Mouse (Mus musculus) hindbrain, embryonic 11.5 days (tissue): ENCODE results near the gene Anxa7. TPM values are rescaled to one million over a fixed set of nuclear protein-coding genes. Genes with fewer than 3 reads are reported as not detected.

ENCODE experiments used
- ATAC-seq: fragments of 200-750 bp; cut with Nextera tagmentation; 2 replicates; pipeline ENCODE4 v1.8.0; 2017; ENCODE audit warnings: mild to moderate bottlenecking, moderate TSS enrichment, moderate library complexity; ENCODE audit not compliant: low FRiP score
- DNase-seq: peaks from one replicate; pipeline ENCODE4 v3.0.0-alpha.2; 2015; ENCODE audit warnings: low spot score
- H3K27ac ChIP-seq: fragments of 300-500 bp; sonication (generic); 2 replicates; pipeline ENCODE4 v1.5.1; 2014; ENCODE audit warnings: mild to moderate bottlenecking, low read depth, low read length
- H3K27me3 ChIP-seq: fragments of 300-500 bp; sonication (generic); 2 replicates; pipeline ENCODE4 v1.6.1; 2014; ENCODE audit warnings: mild to moderate bottlenecking, low read length, moderate library complexity, mixed read lengths; ENCODE audit not compliant: control insufficient read depth, insufficient read depth
- H3K36me3 ChIP-seq: fragments of 300-500 bp; sonication (generic); 2 replicates; pipeline ENCODE4 v1.6.1; 2014; ENCODE audit warnings: mild to moderate bottlenecking, low read length, moderate library complexity, mixed read lengths; ENCODE audit not compliant: control insufficient read depth, insufficient read depth
- H3K4me1 ChIP-seq: fragments of 300-500 bp; sonication (generic); replicated peaks from 2 replicates; pipeline ENCODE4 v1.6.1; 2014; ENCODE audit warnings: low read length, mixed read lengths; ENCODE audit not compliant: control insufficient read depth, insufficient read depth
- H3K4me2 ChIP-seq: fragments of 300-500 bp; sonication (generic); replicated peaks from 2 replicates; pipeline ENCODE4 v1.6.1; 2014; ENCODE audit warnings: mild to moderate bottlenecking, low read depth, low read length
- H3K4me3 ChIP-seq: fragments of 300-500 bp; sonication (generic); 2 replicates; pipeline ENCODE4 v1.5.1; 2014; ENCODE audit warnings: low read depth, low read length
- H3K9ac ChIP-seq: fragments of 300-500 bp; sonication (generic); 2 replicates; pipeline ENCODE4 v1.6.1; 2014; ENCODE audit warnings: low read depth, low read length
- H3K9me3 ChIP-seq: fragments of 300-500 bp; sonication (generic); 2 replicates; pipeline ENCODE4 v1.6.1; 2016; ENCODE audit warnings: low read length; ENCODE audit not compliant: control insufficient read depth
- WGBS: fragments of 180-500 bp; shearing (Covaris S2); extraction: QIAGEN DNeasy Blood & Tissue Kit; methylation state at CpG from one replicate; pipeline ENCODE4 v1.1.7; 2014; 5-methylcytosine and 5-hydroxymethylcytosine counted together
- polyA plus RNA-seq: library from polyadenylated mRNA; unstranded; fragments of >200 nt; fragmentation: Nextera tagmentation; extraction: Ambion mirVana; gene quantifications from 2 replicates; pipeline ENCODE4 v1.2.1, GENCODE M21; 2014

Gene Anxa7
- polyA plus RNA-seq, 1 experiment from 2014 or later: 16.8 TPM

DNA sequence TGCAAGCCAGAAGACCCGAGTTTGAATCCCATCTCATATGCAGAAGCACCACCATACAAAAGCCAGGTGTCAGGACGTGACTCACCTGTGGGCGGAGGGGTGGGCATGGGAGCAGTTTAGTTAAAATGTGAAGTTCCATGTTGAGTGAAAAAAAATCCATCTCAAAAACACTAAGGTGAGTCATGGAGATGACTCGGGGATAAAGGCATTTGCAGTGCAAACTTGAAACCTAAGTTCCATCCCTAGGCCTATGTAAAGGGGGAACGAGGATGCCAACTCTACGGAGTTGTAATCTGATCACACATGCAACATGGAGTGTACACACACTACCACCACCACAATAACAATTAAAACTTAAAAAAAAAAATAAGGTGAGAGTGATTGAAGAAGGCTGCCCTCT, 56.9 kb downstream of the Anxa7 start:
- no peaks in the 10 kb centered on the region for H3K27me3 ChIP-seq
- H3K4me1 ChIP-seq: no peaks in the 10 kb centered on the region
- H3K36me3 ChIP-seq: no peaks in the 10 kb centered on the region
- DNase-seq (no peak), ATAC-seq (no peak)
- H3K27ac ChIP-seq: no peak overlapping the region
- no peak overlapping the region for H3K4me3 ChIP-seq
- H3K9me3 ChIP-seq: no peaks in the 10 kb centered on the region
- H3K4me2 ChIP-seq: no peak overlapping the region
- H3K9ac ChIP-seq: no peak overlapping the region
- WGBS: 85% methylated on average over 6 of the region's 6 CpGs

GRCm38 (mm10) chr14:20422257-20422656, 57.7 kb downstream of the Anxa7 start:
- H3K4me2 ChIP-seq: no peak overlapping the region
- H3K36me3 ChIP-seq: no peaks in the 10 kb centered on the region
- no peaks in the 10 kb centered on the region for H3K9me3 ChIP-seq
- DNase-seq: no peak
- H3K27me3 ChIP-seq: no peaks in the 10 kb centered on the region
- 80% methylated on average over 7 of the region's 7 CpGs for WGBS
- no peak for ATAC-seq
- no peaks in the 10 kb centered on the region for H3K4me1 ChIP-seq
- H3K27ac ChIP-seq: no peak overlapping the region
- no peak overlapping the region for H3K4me3 ChIP-seq
- no peak overlapping the region for H3K9ac ChIP-seq

Other genes starting within 250 kb of the Anxa7 start
- 0.15 TPM in 1 of 2 replicates, not detected in the other for gene Kcnk16, start 210.9 kb downstream of the Anxa7 start, polyA plus RNA-seq
- 9.3 and 12.4 TPM in 2 replicates for gene Nudt13, start 185.4 kb downstream of the Anxa7 start, polyA plus RNA-seq
- 64.0 and 69.0 TPM in 2 replicates for gene Ecd, start 132.0 kb downstream of the Anxa7 start, polyA plus RNA-seq
- gene Fam149b, start 132.0 kb downstream of the Anxa7 start, polyA plus RNA-seq: 56.5 and 61.9 TPM in 2 replicates
- 164 and 228 TPM in 2 replicates for gene Dnajc9, start 91.2 kb downstream of the Anxa7 start, polyA plus RNA-seq
- gene Mrps16, start 86.5 kb downstream of the Anxa7 start, polyA plus RNA-seq: 71.2 and 74.7 TPM in 2 replicates
- gene Cfap70, start 27.9 kb downstream of the Anxa7 start, polyA plus RNA-seq: 0.60 and 1.1 TPM in 2 replicates
- 1.1 and 1.4 TPM in 2 replicates for gene Mss51, start 16.8 kb upstream of the Anxa7 start, polyA plus RNA-seq
- gene Ppp3cb, start 66.4 kb upstream of the Anxa7 start, polyA plus RNA-seq: 67.0 and 67.2 TPM in 2 replicates
- 9.9 and 12.1 TPM in 2 replicates for gene Usp54, start 160.9 kb upstream of the Anxa7 start, polyA plus RNA-seq
- 0.28 TPM in 1 of 2 replicates, not detected in the other for gene Myoz1, start 176.4 kb upstream of the Anxa7 start, polyA plus RNA-seq
- gene Synpo2l, start 188.2 kb upstream of the Anxa7 start, polyA plus RNA-seq: 0.48 and 1.0 TPM in 2 replicates
- 76.6 and 79.0 TPM in 2 replicates for gene Sec24c, start 194.2 kb upstream of the Anxa7 start, polyA plus RNA-seq
- 16.7 and 22.9 TPM in 2 replicates for gene Fut11, start 214.8 kb upstream of the Anxa7 start, polyA plus RNA-seq
- 210 and 223 TPM in 2 replicates for gene Chchd1, start 222.9 kb upstream of the Anxa7 start, polyA plus RNA-seq
- gene Zswim8, start 227.4 kb upstream of the Anxa7 start, polyA plus RNA-seq: 25.2 and 32.7 TPM in 2 replicates